Mouse (Mus musculus): ENCODE measurements around the gene Gad1. TPM values are rescaled to one million over a fixed set of nuclear protein-coding genes. Genes with fewer than 3 reads are reported as not detected.

Gene Gad1
- total and polyA plus RNA-seq, 2 experiments from 2014 or later: 154 to 160 TPM

- DNase-seq (ENCODE audit: low spot score) (no peak), ATAC-seq (ENCODE audit: low FRiP score) (no peak)
- Histone ChIP-seq H3K4me1 (ENCODE audit: insufficient read depth, low read length) (0 out of 2 replicates have a peak, but pooled peaks cover 2% of the 10 kb centered on the region), H3K9me3 (ENCODE audit: low read length) (no peaks in the 10 kb centered on the region), H3K27ac (ENCODE audit: low read depth, low read length) (peak overlapping the region; percentile 88), H3K9ac (replicated peaks; ENCODE audit: low read length, poor library complexity, severe bottlenecking) (peak overlapping the region; percentile 73), H3K4me3 (ENCODE audit: low read depth, low read length) (peak overlapping the region; percentile 48), H3K27me3 (ENCODE audit: insufficient read depth, low read length) (peaks cover 18% of the 10 kb centered on the region), H3K36me3 (ENCODE audit: insufficient read depth, low read length) (no peaks in the 10 kb centered on the region), H3K4me2 (ENCODE audit: low read depth, low read length, poor library complexity, severe bottlenecking) (peak overlapping the region; percentile 60)
- TF ChIP-seq CTCF (IDR thresholded peaks at IDR 0.05): no peak
- WGBS: 3% methylated on average over 16 of the region's 34 CpGs
These were observed 9.7 kb downstream of the Gad1 start for GRCm38 (mm10) chr2:70562611-70562980.

GRCm38 (mm10) chr2:70562981-70563671 is 10.3 kb downstream of the Gad1 start:
- no peaks in the 10 kb centered on the region for H3K9me3 ChIP-seq (ENCODE audit: low read length)
- no peaks in the 10 kb centered on the region for H3K36me3 ChIP-seq (ENCODE audit: insufficient read depth, low read length)
- peak overlapping the region; percentile 88 for H3K27ac ChIP-seq (ENCODE audit: low read depth, low read length)
- TF ChIP-seq CTCF (IDR thresholded peaks at IDR 0.05): no peak
- under 1% methylated on average over 38 of the region's 40 CpGs for WGBS
- peak overlapping the region; percentile 60 for H3K4me2 ChIP-seq (ENCODE audit: low read depth, low read length, poor library complexity, severe bottlenecking)
- H3K9ac ChIP-seq (replicated peaks; ENCODE audit: low read length, poor library complexity, severe bottlenecking): peak overlapping the region; percentile 73
- DNase-seq (ENCODE audit: low spot score): no peak
- H3K4me1 ChIP-seq (ENCODE audit: insufficient read depth, low read length): 0 out of 2 replicates have a peak, but pooled peaks cover 2% of the 10 kb centered on the region
- H3K27me3 ChIP-seq (ENCODE audit: insufficient read depth, low read length): peaks cover 18% of the 10 kb centered on the region
- peak overlapping the region; percentile 48 for H3K4me3 ChIP-seq (ENCODE audit: low read depth, low read length)
- no peak for ATAC-seq (ENCODE audit: low FRiP score)

- no peaks in the 10 kb centered on the region for H3K9me3 ChIP-seq (ENCODE audit: low read length)
- peak overlapping the region; percentile 73 for H3K9ac ChIP-seq (replicated peaks; ENCODE audit: low read length, poor library complexity, severe bottlenecking)
- no peak for DNase-seq (ENCODE audit: low spot score)
- ATAC-seq (ENCODE audit: low FRiP score): no peak
- peak overlapping the region; percentile 60 for H3K4me2 ChIP-seq (ENCODE audit: low read depth, low read length, poor library complexity, severe bottlenecking)
- no peaks in the 10 kb centered on the region for H3K36me3 ChIP-seq (ENCODE audit: insufficient read depth, low read length)
- under 1% methylated on average over 38 of the region's 38 CpGs for WGBS
- peaks cover 15% of the 10 kb centered on the region for H3K27me3 ChIP-seq (ENCODE audit: insufficient read depth, low read length)
- 0 out of 2 replicates have a peak, but pooled peaks cover 2% of the 10 kb centered on the region for H3K4me1 ChIP-seq (ENCODE audit: insufficient read depth, low read length)
- H3K27ac ChIP-seq (ENCODE audit: low read depth, low read length): peak overlapping the region; percentile 88
- TF ChIP-seq CTCF (IDR thresholded peaks at IDR 0.05): no peak
- peak overlapping the region; percentile 48 for H3K4me3 ChIP-seq (ENCODE audit: low read depth, low read length)
These were observed 11.1 kb downstream of the Gad1 start for GRCm38 (mm10) chr2:70563721-70564645.

GRCm38 (mm10) chr2:70564646-70565315 is 11.9 kb downstream of the Gad1 start:
- Histone ChIP-seq H3K36me3 (ENCODE audit: insufficient read depth, low read length) (no peaks in the 10 kb centered on the region), H3K9ac (replicated peaks; ENCODE audit: low read length, poor library complexity, severe bottlenecking) (peak overlapping the region; percentile 73), H3K27me3 (ENCODE audit: insufficient read depth, low read length) (peaks cover 18% of the 10 kb centered on the region), H3K9me3 (ENCODE audit: low read length) (no peaks in the 10 kb centered on the region), H3K27ac (ENCODE audit: low read depth, low read length) (peak overlapping the region; percentile 88), H3K4me3 (ENCODE audit: low read depth, low read length) (peak overlapping the region; percentile 48), H3K4me2 (ENCODE audit: low read depth, low read length, poor library complexity, severe bottlenecking) (peak overlapping the region; percentile 60), H3K4me1 (ENCODE audit: insufficient read depth, low read length) (0 out of 2 replicates have a peak, but pooled peaks cover 2% of the 10 kb centered on the region)
- DNase-seq (ENCODE audit: low spot score) (no peak), ATAC-seq (ENCODE audit: low FRiP score) (no peak)
- TF ChIP-seq CTCF (IDR thresholded peaks at IDR 0.05): no peak
- 10% methylated on average over 15 of the region's 15 CpGs for WGBS

GRCm38 (mm10) chr2:70565651-70566602 is 13.1 kb downstream of the Gad1 start:
- H3K27ac ChIP-seq (ENCODE audit: low read depth, low read length): peak overlapping the region; percentile 88
- no peak for TF ChIP-seq CTCF (IDR thresholded peaks at IDR 0.05)
- H3K9me3 ChIP-seq (ENCODE audit: low read length): no peaks in the 10 kb centered on the region
- H3K4me1 ChIP-seq (ENCODE audit: insufficient read depth, low read length): 0 out of 2 replicates have a peak, but pooled peaks cover 2% of the 10 kb centered on the region
- H3K27me3 ChIP-seq (ENCODE audit: insufficient read depth, low read length): peaks cover 16% of the 10 kb centered on the region
- DNase-seq (ENCODE audit: low spot score): no peak
- WGBS: 8% methylated on average over 30 of the region's 30 CpGs
- H3K4me3 ChIP-seq (ENCODE audit: low read depth, low read length): peak overlapping the region; percentile 48
- peak overlapping the region; percentile 60 for H3K4me2 ChIP-seq (ENCODE audit: low read depth, low read length, poor library complexity, severe bottlenecking)
- peak overlapping the region; percentile 73 for H3K9ac ChIP-seq (replicated peaks; ENCODE audit: low read length, poor library complexity, severe bottlenecking)
- no peaks in the 10 kb centered on the region for H3K36me3 ChIP-seq (ENCODE audit: insufficient read depth, low read length)
- ATAC-seq (ENCODE audit: low FRiP score): no peak
